25 mouse cellular contexts compared by ENCODE assay signal in genomic region chr1:64850345-64850744, GRCm38 (mm10).
A peak's percentile ranks its signal among the peaks of the same experiment; 100 is the strongest.
DNase-seq lines count a peak whose midpoint lies in the region; ATAC-seq and TF ChIP-seq lines count a peak whose summit lies in the region.
"Had no signal": no experiment of that assay in that cellular context is flagged by ENCODE, and none has a peak within 500 bp of the region (broad histone marks: within the 10 kb centered on the region; RNA-seq: fewer than 3 reads in every experiment).

No protein-coding gene starts in this region.

- no peaks in the 10 kb centered on the region for H3K9me3 ChIP-seq in lung, postnatal 0 days (ENCODE audit: low read length)
- no peaks in the 10 kb centered on the region for H3K9me3 ChIP-seq in embryonic facial prominence, embryonic 15.5 days (replicated peaks)
- H3K9me3 ChIP-seq: embryonic facial prominence, embryonic 12.5 days; forebrain, embryonic 12.5 days; forebrain, embryonic 15.5 days; hindbrain, embryonic 10.5 days had no signal

- no peak for DNase-seq in lung, postnatal 0 days (ENCODE audit: low spot score)
- DNase-seq in lung, adult 18-20 months = no peak
- DNase-seq in Patski (ENCODE audit: low read depth, low spot score) = no peak
- no peak for DNase-seq in frontal cortex, postnatal 14 days (ENCODE audit: low spot score in 2 of 2)
- no peak for DNase-seq in heart, postnatal 10 days
- DNase-seq: adrenal gland, postnatal 10 days; adrenal gland, postnatal 36 days; cerebellum, adult 18-20 months; cerebellum, adult 9-10 months; cerebellum, postnatal 14 days; gastrocnemius, postnatal 10 days; gastrocnemius, postnatal 36 days; heart, adult 2 months; heart, postnatal 36 days had no signal

- H3K4me3 ChIP-seq in lung, postnatal 0 days (ENCODE audit: low read depth, low read length) = no peak overlapping the region
- no peak overlapping the region for H3K4me3 ChIP-seq in embryonic facial prominence, embryonic 15.5 days (replicated peaks)
- H3K4me3 ChIP-seq: embryonic facial prominence, embryonic 12.5 days; forebrain, embryonic 12.5 days; forebrain, embryonic 15.5 days; heart, adult 2 months; hindbrain, embryonic 10.5 days had no signal

- H3K9ac ChIP-seq in lung, postnatal 0 days (replicated peaks; ENCODE audit: low read depth) = no peak overlapping the region
- H3K9ac ChIP-seq in embryonic facial prominence, embryonic 15.5 days = no peak overlapping the region
- H3K9ac ChIP-seq: embryonic facial prominence, embryonic 12.5 days; forebrain, embryonic 12.5 days; forebrain, embryonic 15.5 days; hindbrain, embryonic 14.5 days had no signal

- POLR2A ChIA-PET in Patski (lab: Charles Lee) = interaction anchor here (0.6 to 1.4 kb wide), 2 partner anchors 20 to 114 kb away, joined by 3 read pairs; no protein-coding TSS in a partner anchor

- 42% methylated on average over 2 of the region's 2 CpGs for WGBS in lung, postnatal 0 days
- WGBS in embryonic facial prominence, embryonic 15.5 days = 61% methylated on average over 2 of the region's 2 CpGs

- no peak overlapping the region; the same call in 1 of the 2 replicates for H3K27ac ChIP-seq in lung, postnatal 0 days (ENCODE audit: low read length)
- H3K27ac ChIP-seq in embryonic facial prominence, embryonic 15.5 days (replicated peaks) = 0 out of 2 replicates have a peak overlapping the region, but pooled peaks have one; percentile 1
- H3K27ac ChIP-seq: embryonic facial prominence, embryonic 12.5 days; forebrain, embryonic 12.5 days; forebrain, embryonic 15.5 days; heart, adult 2 months; hindbrain, embryonic 10.5 days; hindbrain, embryonic 14.5 days; hindbrain, postnatal 0 days had no signal

- no peak; the same call in 1 of the 2 replicates for ATAC-seq in lung, postnatal 0 days
- peak; percentile 51 for ATAC-seq in Patski
- ATAC-seq in embryonic facial prominence, embryonic 15.5 days (ENCODE audit: insufficient number of reproducible peaks, low FRiP score, low TSS enrichment, low read depth) = no peak
- ATAC-seq: CD4-positive, CD25-positive, alpha-beta regulatory T cell, adult 4 months; forebrain, embryonic 15.5 days; hindbrain, postnatal 0 days; inflammation-experienced regulatory T-cells, adult 6 months; intestine, embryonic 16.5 days had no signal

- no peaks in the 10 kb centered on the region for H3K27me3 ChIP-seq in lung, postnatal 0 days (replicated peaks; ENCODE audit: insufficient read depth, low read length)
- H3K27me3 ChIP-seq in Patski = no peaks in the 10 kb centered on the region
- no peaks in the 10 kb centered on the region for H3K27me3 ChIP-seq in embryonic facial prominence, embryonic 15.5 days
- H3K27me3 ChIP-seq: embryonic facial prominence, embryonic 12.5 days; forebrain, embryonic 15.5 days had no signal

- CTCF ChIA-PET in Patski (lab: Charles Lee) = interaction anchor here (1.1 to 3.8 kb wide), 3 partner anchors 8 to 23 kb away, joined by 3 to 10 read pairs (median 3); no protein-coding TSS in a partner anchor

- TF ChIP-seq CTCF in lung, postnatal 0 days (IDR thresholded peaks at IDR 0.05) = no peak
- no peak for TF ChIP-seq CTCF in Patski (IDR thresholded peaks at IDR 0.05)

- H3K4me2 ChIP-seq in lung, postnatal 0 days (replicated peaks; ENCODE audit: low read depth, low read length) = no peak overlapping the region
- no peak overlapping the region for H3K4me2 ChIP-seq in embryonic facial prominence, embryonic 15.5 days (replicated peaks)
- H3K4me2 ChIP-seq: embryonic facial prominence, embryonic 12.5 days; forebrain, embryonic 12.5 days; forebrain, embryonic 15.5 days; heart, embryonic 11.5 days; hindbrain, embryonic 14.5 days had no signal

- TF ChIP-seq EP300 in lung, postnatal 0 days (IDR thresholded peaks at IDR 0.05) = peak; percentile 42; the same call in 1 of the 2 replicates

- intact Hi-C loops in heart, postnatal 10 days (cut with DNase I) = no loop called here

- no peaks in the 10 kb centered on the region for H3K4me1 ChIP-seq in lung, postnatal 0 days (ENCODE audit: insufficient read depth, low read depth, low read length)
- H3K4me1 ChIP-seq in embryonic facial prominence, embryonic 15.5 days = 0 out of 2 replicates have a peak, but pooled peaks cover 4% of the 10 kb centered on the region

- H3K36me3 ChIP-seq in lung, postnatal 0 days (ENCODE audit: insufficient read depth, low read length) = no peaks in the 10 kb centered on the region
- H3K36me3 ChIP-seq in embryonic facial prominence, embryonic 15.5 days = no peaks in the 10 kb centered on the region
- H3K36me3 ChIP-seq: embryonic facial prominence, embryonic 12.5 days; forebrain, embryonic 12.5 days; forebrain, embryonic 15.5 days; hindbrain, embryonic 10.5 days had no signal

- in situ Hi-C loops in Patski (cut with MboI; ENCODE audit: low pct_unique_long_range_greater_than_20kb) = no loop called here
